Mouse (Mus musculus): ENCODE data around the gene Il2ra.
"Not testable (repeated sequence)": the region's sequence is repeated elsewhere in the genome, so short reads cannot be mapped to it uniquely, and the experiment has no call there.

Il2ra gene

GRCm38 (mm10) chr2:11642451-11642941 is at the start of gene Il2ra:
Gene Il2ra, plus strand, starts transcription at chr2:11642807.
- DNase-seq, result no peak

DNA sequence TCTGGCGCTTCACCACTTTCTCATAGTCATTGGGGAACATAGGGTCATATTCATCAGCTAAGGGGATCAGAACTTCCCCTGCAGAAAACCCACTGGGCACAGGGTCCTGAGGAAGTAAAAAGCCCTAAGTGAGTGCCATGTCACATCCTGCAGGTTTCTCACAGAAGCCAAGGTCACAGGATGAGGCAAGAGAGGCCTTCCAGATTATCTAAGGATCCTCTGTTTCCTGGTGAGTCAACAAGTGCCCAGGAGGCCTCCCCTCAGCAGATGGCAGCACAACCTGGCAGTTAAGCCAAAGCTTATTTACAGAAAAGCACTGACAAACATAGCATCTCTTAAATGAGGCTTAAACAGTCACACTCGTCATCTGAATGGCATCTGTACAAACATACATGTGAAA is 45.9 kb upstream of the Il2ra start:
- no peak for DNase-seq

GRCm38 (mm10) chr2:11597906-11598305 is 44.7 kb upstream of the Il2ra start:
- DNase-seq, result no peak

- no peak for DNase-seq
Measured at GRCm38 (mm10) chr2:11601795-11602194, 40.8 kb upstream of the Il2ra start.

GRCm38 (mm10) chr2:11602506-11603489 is 39.8 kb upstream of the Il2ra start:
- peak; percentile 96 for DNase-seq

DNA sequence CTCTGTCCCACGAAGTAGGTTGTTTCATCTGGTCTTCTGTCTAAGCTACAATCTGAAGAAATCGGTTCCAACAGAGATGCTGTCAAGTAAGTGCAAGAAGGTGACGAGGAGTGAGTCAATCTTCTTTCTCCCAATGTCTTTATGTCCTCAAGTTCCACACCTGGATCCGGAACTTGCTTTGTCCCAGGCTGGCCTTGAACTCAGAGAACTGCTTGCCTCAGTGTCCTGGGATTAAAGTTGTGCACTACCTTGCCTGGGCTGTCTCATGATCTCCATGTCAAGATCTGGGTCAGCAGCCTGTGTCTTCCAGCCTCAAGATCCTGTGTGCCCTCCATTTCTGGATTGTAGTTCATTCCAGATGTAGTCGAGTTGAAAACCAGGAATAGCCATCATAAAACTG is 38.6 kb upstream of the Il2ra start, which contains the start of gene Rbm17:
TSS of gene Rbm17 (minus strand) at position 101 of the 400 bp plus-strand sequence.
- DNase-seq, result no peak

- no peak for DNase-seq
Measured at GRCm38 (mm10) chr2:11604911-11605310, 37.7 kb upstream of the Il2ra start.

GRCm38 (mm10) chr2:11606718-11607117 is 35.9 kb upstream of the Il2ra start:
- DNase-seq, result not testable (repeated sequence)

DNA sequence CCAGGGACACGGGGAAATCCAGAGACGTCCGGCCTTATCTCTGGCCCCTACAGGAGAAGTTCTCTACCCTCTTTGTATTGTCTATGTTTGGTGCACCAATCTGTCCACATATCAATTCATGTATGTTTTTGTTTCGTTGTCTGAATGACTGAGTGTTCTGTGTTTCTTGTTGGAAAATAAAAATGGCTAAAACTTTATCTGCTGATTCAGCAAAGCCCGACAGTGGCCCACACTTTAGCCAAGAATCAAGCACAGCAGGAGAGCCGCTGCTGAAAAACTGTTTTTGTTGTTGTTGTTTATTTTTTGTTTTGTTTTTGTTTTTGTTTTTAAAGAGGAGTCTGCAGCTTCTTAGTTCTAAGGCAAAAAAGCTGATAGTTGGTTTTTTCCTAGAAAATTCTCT is 29.7 kb upstream of the Il2ra start:
- DNase-seq, result not testable (repeated sequence)

- DNase-seq, result no peak
Measured at GRCm38 (mm10) chr2:11616846-11617245, 25.8 kb upstream of the Il2ra start.

- no peak for DNase-seq
Measured at GRCm38 (mm10) chr2:11619598-11619997, 23.0 kb upstream of the Il2ra start.

DNA sequence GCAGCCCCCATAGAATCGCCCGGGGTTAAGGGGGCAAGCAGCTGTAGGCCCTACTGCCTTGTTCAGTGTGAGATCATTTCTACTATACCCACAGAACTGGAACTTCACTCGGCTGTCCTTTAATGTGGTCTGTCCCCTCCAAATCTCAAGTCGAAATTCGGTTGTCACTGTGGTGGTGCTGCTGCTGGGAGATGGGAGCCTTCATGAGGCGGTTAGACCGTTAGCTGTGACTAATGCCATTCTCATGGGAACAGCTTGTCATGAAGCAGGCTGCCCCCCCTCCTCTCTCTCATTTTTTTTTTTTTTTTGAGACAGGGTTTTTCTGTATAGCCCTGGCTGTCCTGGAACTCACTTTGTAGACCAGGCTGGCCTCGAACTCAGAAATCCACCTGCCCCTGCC is 19.4 kb upstream of the Il2ra start:
- DNase-seq, result no peak

DNA sequence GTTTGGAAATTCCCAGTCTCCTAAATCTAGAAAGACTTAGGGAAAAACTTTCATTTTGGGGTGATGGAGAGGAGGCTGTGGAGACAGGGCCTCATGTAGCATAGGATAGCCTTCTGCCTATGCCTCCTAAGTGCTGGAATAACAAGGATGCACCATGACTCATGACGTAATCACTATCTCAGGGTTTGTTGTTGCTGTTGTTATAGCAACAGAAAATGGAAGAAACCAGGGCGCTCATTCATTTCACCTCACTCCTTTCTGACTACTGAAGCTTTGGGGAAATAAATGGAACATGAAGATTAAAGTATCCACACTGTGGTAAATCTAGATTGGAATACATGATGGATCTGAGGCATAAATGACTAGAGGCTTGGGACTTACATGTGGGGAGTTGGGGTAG is 18.9 kb upstream of the Il2ra start:
- DNase-seq, result no peak

DNA sequence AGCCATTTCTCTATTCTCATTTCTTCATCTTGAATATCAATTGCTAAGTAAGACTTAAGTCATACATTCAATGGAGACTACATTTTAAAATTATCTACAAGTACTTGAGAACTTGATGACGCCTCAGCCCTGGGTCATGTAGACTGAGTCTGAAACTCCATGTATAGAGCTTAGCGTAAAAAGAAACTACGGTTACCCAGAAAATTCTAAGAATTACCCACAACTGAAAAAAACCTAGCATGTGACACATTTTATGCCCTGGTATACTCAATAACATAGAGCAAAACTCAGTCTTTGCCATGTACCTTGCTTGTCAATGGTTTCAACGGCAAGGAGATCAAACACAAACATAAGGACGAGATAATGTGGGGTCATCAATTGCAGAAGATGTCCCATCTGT is 16.7 kb upstream of the Il2ra start, which contains the start of gene Gm17490:
TSS of gene Gm17490 (minus strand) at position 375 of the 400 bp plus-strand sequence.
- no peak for DNase-seq

DNA sequence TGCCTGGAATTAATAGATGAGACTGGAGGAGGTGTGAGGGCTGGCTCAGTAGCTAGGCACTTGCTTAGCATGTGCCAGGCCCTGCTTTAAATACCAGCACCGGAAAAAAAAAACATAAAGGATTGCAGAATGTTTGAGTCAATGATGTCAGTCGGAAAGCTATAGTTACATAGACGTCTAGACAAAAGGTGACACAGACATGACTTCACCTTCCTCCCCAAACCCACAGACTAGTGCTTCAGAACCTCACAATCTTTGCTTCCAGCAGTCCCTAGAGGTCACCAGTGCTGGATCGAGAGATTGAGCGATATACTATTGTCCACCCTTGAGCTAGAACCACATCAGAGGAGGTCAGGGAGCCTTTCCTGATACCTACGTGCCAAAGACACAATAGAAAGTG is 7.6 kb upstream of the Il2ra start:
- DNase-seq, result no peak

GRCm38 (mm10) chr2:11635471-11636137 is 7.0 kb upstream of the Il2ra start:
- DNase-seq, result no peak

- DNase-seq, result no peak
Measured at GRCm38 (mm10) chr2:11636138-11636480, 6.5 kb upstream of the Il2ra start.

- no peak for DNase-seq
Measured at GRCm38 (mm10) chr2:11637115-11637514, 5.5 kb upstream of the Il2ra start.

GRCm38 (mm10) chr2:11644057-11644456 is 1.4 kb downstream of the Il2ra start:
- DNase-seq, result no peak

- DNase-seq, result no peak
Measured at GRCm38 (mm10) chr2:11645297-11645696, 2.7 kb downstream of the Il2ra start.

GRCm38 (mm10) chr2:11651476-11651875 is 8.9 kb downstream of the Il2ra start:
- DNase-seq, result no peak

DNA sequence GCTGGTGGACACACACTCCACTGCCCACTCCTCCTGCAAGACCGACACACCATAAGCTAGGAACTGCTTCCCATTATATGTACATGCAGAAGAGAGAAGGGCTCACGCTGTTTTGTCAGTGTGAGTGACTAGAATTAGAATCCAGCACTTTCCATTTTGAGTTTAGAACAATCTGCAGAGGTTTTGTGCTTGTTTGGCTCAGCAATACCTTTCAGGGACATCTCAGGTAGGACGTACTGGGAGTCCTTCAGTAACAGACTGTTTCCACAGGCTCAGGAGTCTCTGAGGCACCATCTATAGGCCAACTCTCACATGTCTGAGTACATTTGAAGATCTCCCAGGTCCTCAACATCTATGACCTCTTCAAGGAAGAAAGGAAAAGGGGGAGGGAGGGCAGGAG is 9.6 kb downstream of the Il2ra start:
- no peak for DNase-seq

GRCm38 (mm10) chr2:11652780-11653179 is 10.2 kb downstream of the Il2ra start:
- DNase-seq, result no peak

DNA sequence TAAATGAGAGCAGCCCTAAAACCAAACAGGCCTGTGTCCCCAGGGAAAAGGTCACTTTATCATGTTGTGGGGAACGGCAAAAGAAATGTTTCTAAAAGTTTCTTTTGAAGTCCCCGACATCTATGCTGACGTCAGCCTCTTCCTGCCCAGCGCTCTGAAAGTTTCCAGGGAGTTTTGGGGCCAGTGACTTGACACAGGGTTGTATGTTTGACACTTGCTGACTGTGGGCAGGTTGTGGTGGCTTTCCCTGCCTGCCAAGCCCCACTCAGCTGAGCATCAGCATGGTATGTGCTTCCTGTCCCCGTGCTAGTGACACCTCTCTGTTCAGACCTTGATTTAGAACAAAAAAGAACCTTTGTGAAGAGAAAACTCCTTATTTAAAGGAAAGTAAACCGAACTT is 10.7 kb downstream of the Il2ra start:
- DNase-seq, result no peak

All from right cerebral cortex, postnatal 4 days (tissue).